Mouse (Mus musculus) neural tube, embryonic 14.5 days (tissue): ENCODE measurements around the gene Hcn3. TPM values are rescaled to one million over a fixed set of nuclear protein-coding genes. Genes with fewer than 3 reads are reported as not detected.
A peak's percentile ranks its signal among the peaks of the same experiment; 100 is the strongest.

Source experiments
- ATAC-seq: fragments of 200-750 bp; cut with Nextera tagmentation; 2 replicates; pipeline ENCODE4 v1.8.0; 2017; ENCODE audit warnings: low read depth, mild to moderate bottlenecking, moderate TSS enrichment, moderate library complexity
- H3K27ac ChIP-seq: fragments of 300-500 bp; sonication (generic); 2 replicates; pipeline ENCODE4 v1.5.1; 2014; ENCODE audit warnings: low read depth, mild to moderate bottlenecking, control low read depth, low read length, moderate library complexity, mixed read lengths
- H3K27me3 ChIP-seq: fragments of 300-500 bp; sonication (generic); 2 replicates; pipeline ENCODE4 v1.6.1; 2014; ENCODE audit warnings: low read length; ENCODE audit not compliant: control insufficient read depth, insufficient read depth
- H3K36me3 ChIP-seq: fragments of 300-500 bp; sonication (generic); 2 replicates; pipeline ENCODE4 v1.6.1; 2014; ENCODE audit warnings: low read length, mixed read lengths; ENCODE audit not compliant: control insufficient read depth, insufficient read depth
- H3K4me1 ChIP-seq: fragments of 300-500 bp; sonication (generic); 2 replicates; pipeline ENCODE4 v1.6.1; 2014; ENCODE audit warnings: low read length; ENCODE audit not compliant: control insufficient read depth, insufficient read depth
- H3K4me2 ChIP-seq: fragments of 300-500 bp; sonication (generic); 2 replicates; pipeline ENCODE4 v1.6.1; 2014; ENCODE audit warnings: mild to moderate bottlenecking, low read depth, low read length, control low read depth
- H3K4me3 ChIP-seq: fragments of 300-500 bp; sonication (generic); 2 replicates; pipeline ENCODE4 v1.5.1; 2014; ENCODE audit warnings: low read depth, low read length, control low read depth, mixed read lengths
- H3K9ac ChIP-seq: fragments of 300-500 bp; sonication (generic); replicated peaks from 2 replicates; pipeline ENCODE4 v1.6.1; 2014; ENCODE audit warnings: low read depth, mild to moderate bottlenecking, control low read depth, low read length, mixed read lengths
- H3K9me3 ChIP-seq: fragments of 300-500 bp; sonication (generic); 2 replicates; pipeline ENCODE4 v1.6.1; 2016; ENCODE audit warnings: low read length; ENCODE audit not compliant: control insufficient read depth
- WGBS: fragments of 180-500 bp; shearing (Covaris S2); extraction: QIAGEN DNeasy Blood & Tissue Kit; methylation state at CpG from one replicate; pipeline ENCODE4 v1.1.7; 2014; 5-methylcytosine and 5-hydroxymethylcytosine counted together
- polyA plus RNA-seq: library from polyadenylated mRNA; unstranded; fragments of >200 nt; fragmentation: Nextera tagmentation; extraction: Ambion mirVana; gene quantifications from 2 replicates; pipeline ENCODE4 v1.2.1, GENCODE M21; 2014

Hcn3 gene
- polyA plus RNA-seq, 1 experiment from 2014 or later: 25.4 TPM

DNA sequence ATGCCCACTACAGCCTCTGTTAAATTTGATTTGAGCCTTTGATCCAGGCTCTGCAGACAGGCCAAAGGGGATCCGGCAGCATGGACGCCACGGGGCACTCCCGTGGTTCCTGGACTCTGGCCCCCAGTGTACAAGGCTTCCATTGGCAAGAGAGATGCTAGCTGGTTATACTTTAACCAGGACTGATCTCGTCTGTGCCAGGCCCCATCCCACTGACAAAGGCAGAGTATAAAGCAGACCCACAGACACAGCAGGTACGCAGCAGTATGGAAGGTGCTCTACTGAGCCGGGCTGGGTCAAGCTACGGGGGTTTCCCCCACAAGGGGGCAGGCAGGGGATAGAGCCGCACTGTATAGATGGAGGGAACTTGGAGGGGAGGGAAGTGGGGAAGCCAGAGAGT lies 23.6 kb downstream of the Hcn3 start:
- no peak overlapping the region for H3K4me3 ChIP-seq
- H3K36me3 ChIP-seq: no peaks in the 10 kb centered on the region
- WGBS: 17% methylated on average over 9 of the region's 9 CpGs
- no peak for ATAC-seq
- H3K9me3 ChIP-seq: no peaks in the 10 kb centered on the region
- no peaks in the 10 kb centered on the region for H3K27me3 ChIP-seq
- H3K4me2 ChIP-seq: no peak overlapping the region
- H3K9ac ChIP-seq: no peak overlapping the region
- H3K4me1 ChIP-seq: no peaks in the 10 kb centered on the region
- no peak overlapping the region for H3K27ac ChIP-seq

DNA sequence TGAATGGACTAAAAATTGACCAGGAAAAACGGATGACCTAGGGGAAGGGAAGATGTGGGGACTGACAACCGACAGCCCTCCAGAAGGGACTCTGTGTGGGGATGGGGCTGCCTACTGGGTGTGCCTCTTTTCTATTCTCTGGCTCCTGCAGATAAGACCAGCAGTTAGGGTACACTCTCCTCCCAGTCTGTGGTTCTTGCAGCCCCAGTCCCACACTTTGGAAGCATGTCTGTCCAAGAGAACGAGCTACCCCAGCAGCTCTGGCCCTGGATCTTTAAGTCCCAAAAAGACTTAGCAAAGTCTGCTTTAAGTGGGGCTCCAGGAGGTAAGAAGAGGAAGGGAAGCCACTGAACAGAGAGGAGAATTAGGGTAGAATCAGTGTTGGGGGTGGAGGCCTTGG lies 24.0 kb downstream of the Hcn3 start, which contains the start of gene Pklr:
Gene Pklr, plus strand, starts transcription at position 185 of the 400 bp plus-strand sequence.
- Histone ChIP-seq H3K4me2 (no peak within 1 kb of the TSS), H3K9me3 (no peaks in the 10 kb centered on the region), H3K36me3 (no peaks in the 10 kb centered on the region), H3K4me1 (no peaks in the 10 kb centered on the region), H3K27ac (no peak within 1 kb of the TSS), H3K9ac (no peak within 1 kb of the TSS), H3K4me3 (no peak within 1 kb of the TSS), H3K27me3 (no peaks in the 10 kb centered on the region)
- WGBS: 56% methylated on average over 3 of the region's 3 CpGs
- no peak for ATAC-seq

GRCm38 (mm10) chr3:89133752-89134151 lies 26.2 kb downstream of the Hcn3 start:
- Histone ChIP-seq H3K4me3 (no peak overlapping the region), H3K9me3 (no peaks in the 10 kb centered on the region), H3K4me2 (no peak overlapping the region), H3K4me1 (no peaks in the 10 kb centered on the region), H3K9ac (no peak overlapping the region), H3K36me3 (no peaks in the 10 kb centered on the region), H3K27me3 (no peaks in the 10 kb centered on the region), H3K27ac (no peak overlapping the region)
- no peak for ATAC-seq
- 84% methylated on average over 1 of the region's 1 CpGs for WGBS

DNA sequence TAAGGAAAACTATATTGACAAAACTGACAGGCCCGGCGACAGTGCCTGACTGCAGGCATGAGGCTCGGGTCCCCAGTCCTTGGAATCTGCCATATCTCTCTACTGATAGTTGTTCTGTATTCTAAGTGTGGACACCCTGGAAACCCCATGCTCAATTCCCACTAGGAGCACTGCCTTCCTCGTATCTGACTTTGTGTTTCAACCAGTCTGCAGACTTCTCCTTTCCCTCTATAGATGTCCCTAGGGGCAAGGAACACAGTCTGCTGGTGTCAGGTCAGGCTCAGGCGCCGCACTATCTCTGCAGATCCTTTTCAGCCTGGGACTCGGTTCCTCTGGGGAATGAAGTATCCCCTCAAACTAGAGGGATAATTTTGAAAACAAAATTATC lies 26.9 kb downstream of the Hcn3 start:
- no peaks in the 10 kb centered on the region for H3K9me3 ChIP-seq
- H3K9ac ChIP-seq: no peak overlapping the region
- H3K4me1 ChIP-seq: no peaks in the 10 kb centered on the region
- no peak for ATAC-seq
- H3K27me3 ChIP-seq: no peaks in the 10 kb centered on the region
- H3K27ac ChIP-seq: no peak overlapping the region
- no peak overlapping the region for H3K4me2 ChIP-seq
- no peaks in the 10 kb centered on the region for H3K36me3 ChIP-seq
- WGBS: 83% methylated on average over 7 of the region's 7 CpGs
- no peak overlapping the region for H3K4me3 ChIP-seq

DNA sequence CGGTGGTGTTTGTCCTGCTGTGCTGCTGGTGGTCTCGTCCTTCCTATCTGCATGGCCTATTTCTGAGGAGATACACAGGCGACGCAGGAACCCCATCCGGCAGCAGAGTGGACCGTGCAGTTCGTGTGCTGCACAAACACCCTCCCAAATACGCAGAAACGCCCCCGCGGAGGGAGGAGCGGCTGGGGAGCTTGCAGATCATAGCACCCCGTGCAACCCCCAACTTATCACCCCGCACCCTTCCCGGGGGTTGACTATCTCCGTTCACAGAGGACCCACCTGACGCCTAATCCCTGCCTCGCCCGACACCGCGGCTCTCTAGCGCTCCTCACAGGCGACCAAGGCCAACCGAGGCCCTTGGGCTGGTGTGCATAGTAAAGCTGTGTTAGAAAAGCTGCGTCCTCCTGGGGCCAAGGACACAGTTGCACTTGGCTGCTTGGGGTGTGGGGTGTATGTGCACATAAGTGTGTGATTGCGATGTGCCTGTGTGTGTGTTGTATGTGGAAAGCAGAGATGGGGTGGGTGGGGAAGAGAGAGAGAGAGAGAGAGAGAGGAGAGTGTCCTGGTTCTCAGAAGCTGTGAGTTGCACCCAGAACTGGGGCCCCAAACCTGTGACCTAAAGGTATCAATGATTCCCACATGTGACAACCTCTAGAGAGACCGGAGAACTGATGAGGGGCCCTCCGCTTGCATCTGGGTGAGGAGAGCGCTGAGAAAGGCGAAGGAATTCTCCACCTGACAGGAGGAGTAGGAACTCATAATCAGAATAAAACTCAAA lies 27.5 kb downstream of the Hcn3 start:
- WGBS: 17% methylated on average over 29 of the region's 30 CpGs
- H3K4me3 ChIP-seq: peak overlapping the region; percentile 24
- no peaks in the 10 kb centered on the region for H3K27me3 ChIP-seq
- ATAC-seq: peak; percentile 49; the same call in 1 of the 2 replicates
- no peaks in the 10 kb centered on the region for H3K4me1 ChIP-seq
- peak overlapping the region; percentile 25; the same call in 1 of the 2 replicates for H3K9ac ChIP-seq
- H3K36me3 ChIP-seq: no peaks in the 10 kb centered on the region
- H3K4me2 ChIP-seq: peak overlapping the region; percentile 53
- H3K27ac ChIP-seq: no peak overlapping the region
- H3K9me3 ChIP-seq: no peaks in the 10 kb centered on the region

- H3K36me3 ChIP-seq: no peaks in the 10 kb centered on the region
- no peaks in the 10 kb centered on the region for H3K4me1 ChIP-seq
- no peak overlapping the region for H3K4me3 ChIP-seq
- ATAC-seq: no peak
- no peak overlapping the region for H3K27ac ChIP-seq
- H3K4me2 ChIP-seq: peak overlapping the region; percentile 53; the same call in 1 of the 2 replicates
- no peaks in the 10 kb centered on the region for H3K9me3 ChIP-seq
- no peaks in the 10 kb centered on the region for H3K27me3 ChIP-seq
- peak overlapping the region; percentile 25; the same call in 1 of the 2 replicates for H3K9ac ChIP-seq
- 43% methylated on average over 4 of the region's 4 CpGs for WGBS
Measured at GRCm38 (mm10) chr3:89131816-89132215, 28.2 kb downstream of the Hcn3 start.

DNA sequence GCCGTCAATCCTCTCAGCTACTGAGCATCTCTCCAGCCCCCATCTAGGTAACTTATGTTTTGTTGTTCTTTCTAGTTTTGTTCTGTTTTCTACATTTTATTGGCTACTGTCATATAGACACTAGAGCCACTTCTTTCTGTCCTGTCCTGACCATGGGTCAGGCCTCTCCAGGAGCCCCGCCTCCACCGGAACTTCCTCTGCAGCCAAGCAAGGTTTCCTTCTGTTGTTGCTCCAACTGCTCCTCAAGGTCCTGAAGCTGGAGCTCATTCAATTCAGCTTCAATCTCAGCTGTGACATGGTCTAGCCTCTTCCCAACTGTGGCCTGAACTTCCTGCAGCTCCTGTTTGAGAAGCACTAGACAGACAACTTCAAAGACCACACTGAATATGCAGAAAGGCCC lies 30.1 kb downstream of the Hcn3 start:
- Histone ChIP-seq H3K9me3 (no peaks in the 10 kb centered on the region), H3K4me2 (no peak overlapping the region), H3K27me3 (no peaks in the 10 kb centered on the region), H3K27ac (no peak overlapping the region), H3K4me3 (no peak overlapping the region), H3K36me3 (no peaks in the 10 kb centered on the region), H3K4me1 (no peaks in the 10 kb centered on the region), H3K9ac (no peak overlapping the region)
- 97% methylated on average over 3 of the region's 3 CpGs for WGBS
- no peak for ATAC-seq

- Histone ChIP-seq H3K27me3 (no peaks in the 10 kb centered on the region), H3K4me3 (no peak overlapping the region), H3K4me1 (no peaks in the 10 kb centered on the region), H3K9me3 (no peaks in the 10 kb centered on the region), H3K36me3 (no peaks in the 10 kb centered on the region), H3K4me2 (no peak overlapping the region), H3K9ac (no peak overlapping the region), H3K27ac (no peak overlapping the region)
- no peak for ATAC-seq
- 91% methylated on average over 3 of the region's 3 CpGs for WGBS
Measured at GRCm38 (mm10) chr3:89125981-89126380, 34.0 kb downstream of the Hcn3 start.

GRCm38 (mm10) chr3:89124241-89124640 lies 35.8 kb downstream of the Hcn3 start:
- H3K27me3 ChIP-seq: no peaks in the 10 kb centered on the region
- 82% methylated on average over 3 of the region's 3 CpGs for WGBS
- H3K4me2 ChIP-seq: no peak overlapping the region
- no peak overlapping the region for H3K9ac ChIP-seq
- no peak for ATAC-seq
- H3K4me3 ChIP-seq: no peak overlapping the region
- no peak overlapping the region for H3K27ac ChIP-seq
- H3K36me3 ChIP-seq: no peaks in the 10 kb centered on the region
- no peaks in the 10 kb centered on the region for H3K9me3 ChIP-seq
- H3K4me1 ChIP-seq: no peaks in the 10 kb centered on the region
